Mouse (Mus musculus): ENCODE results near the gene Tlk2. TPM values are rescaled to one million over a fixed set of nuclear protein-coding genes. Genes with fewer than 3 reads are reported as not detected.

The Tlk2 gene
- polyA plus RNA-seq, 1 experiment from 2014 or later: 10.5 TPM

GRCm38 (mm10) chr11:105164516-105165510, 13.8 kb upstream of the Tlk2 start:
- H3K9ac ChIP-seq: no peak overlapping the region
- H3K27me3 ChIP-seq: peaks cover 21% of the 10 kb centered on the region
- no peaks in the 10 kb centered on the region for H3K4me1 ChIP-seq (replicated peaks)
- no peak overlapping the region for H3K27ac ChIP-seq
- ATAC-seq (replicated peaks; ENCODE audit: insufficient number of reproducible peaks, insufficient read depth, low FRiP score, low read depth): no peak
- H3K4me3 ChIP-seq: no peak overlapping the region
- no peak overlapping the region for H3K4me2 ChIP-seq
- 73% methylated on average over 69 of the region's 69 CpGs for WGBS
- peaks cover 11% of the 10 kb centered on the region; the same call in 1 of the 2 replicates for H3K9me3 ChIP-seq (replicated peaks)
- H3K36me3 ChIP-seq: no peaks in the 10 kb centered on the region

- Histone ChIP-seq H3K4me3 (no peak overlapping the region), H3K27me3 (peaks cover 21% of the 10 kb centered on the region), H3K36me3 (no peaks in the 10 kb centered on the region), H3K9ac (no peak overlapping the region), H3K4me2 (no peak overlapping the region), H3K4me1 (replicated peaks) (no peaks in the 10 kb centered on the region), H3K9me3 (replicated peaks) (peaks cover 11% of the 10 kb centered on the region; the same call in 1 of the 2 replicates), H3K27ac (no peak overlapping the region)
- WGBS: 88% methylated on average over 10 of the region's 10 CpGs
- ATAC-seq (replicated peaks; ENCODE audit: insufficient number of reproducible peaks, insufficient read depth, low FRiP score, low read depth): no peak
These were observed 11.8 kb upstream of the Tlk2 start for GRCm38 (mm10) chr11:105166780-105167179.

DNA sequence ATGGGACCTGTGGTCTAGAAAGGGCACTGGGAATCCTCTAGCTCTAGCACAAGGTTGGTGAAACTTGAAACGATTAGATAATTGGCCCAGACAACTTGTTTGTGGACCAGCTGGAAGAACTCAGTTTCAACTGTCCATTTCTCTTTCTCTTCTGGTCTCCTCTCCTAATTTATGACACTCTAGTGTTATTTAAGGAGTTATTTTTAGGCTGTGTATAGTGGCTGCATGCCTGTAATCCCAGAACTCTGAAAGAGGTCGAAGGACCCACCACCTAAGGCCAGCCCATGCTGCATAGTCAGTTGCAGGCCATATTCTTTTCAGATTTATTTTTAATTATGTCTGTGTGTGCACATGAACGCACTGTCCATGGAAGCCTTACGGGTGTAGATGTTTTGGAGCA, 916 bp downstream of the Tlk2 start:
- peaks cover 5% of the 10 kb centered on the region for H3K36me3 ChIP-seq
- no peaks in the 10 kb centered on the region for H3K9me3 ChIP-seq (replicated peaks)
- ATAC-seq (replicated peaks; ENCODE audit: insufficient number of reproducible peaks, insufficient read depth, low FRiP score, low read depth): no peak
- peak overlapping the region; percentile 95 for H3K27ac ChIP-seq
- H3K4me2 ChIP-seq: peak overlapping the region; percentile 80
- peaks cover 25% of the 10 kb centered on the region for H3K4me1 ChIP-seq (replicated peaks)
- no peak overlapping the region for H3K9ac ChIP-seq
- H3K4me3 ChIP-seq: peak overlapping the region; percentile 99
- WGBS: 56% methylated on average over 4 of the region's 4 CpGs
- no peaks in the 10 kb centered on the region for H3K27me3 ChIP-seq

DNA sequence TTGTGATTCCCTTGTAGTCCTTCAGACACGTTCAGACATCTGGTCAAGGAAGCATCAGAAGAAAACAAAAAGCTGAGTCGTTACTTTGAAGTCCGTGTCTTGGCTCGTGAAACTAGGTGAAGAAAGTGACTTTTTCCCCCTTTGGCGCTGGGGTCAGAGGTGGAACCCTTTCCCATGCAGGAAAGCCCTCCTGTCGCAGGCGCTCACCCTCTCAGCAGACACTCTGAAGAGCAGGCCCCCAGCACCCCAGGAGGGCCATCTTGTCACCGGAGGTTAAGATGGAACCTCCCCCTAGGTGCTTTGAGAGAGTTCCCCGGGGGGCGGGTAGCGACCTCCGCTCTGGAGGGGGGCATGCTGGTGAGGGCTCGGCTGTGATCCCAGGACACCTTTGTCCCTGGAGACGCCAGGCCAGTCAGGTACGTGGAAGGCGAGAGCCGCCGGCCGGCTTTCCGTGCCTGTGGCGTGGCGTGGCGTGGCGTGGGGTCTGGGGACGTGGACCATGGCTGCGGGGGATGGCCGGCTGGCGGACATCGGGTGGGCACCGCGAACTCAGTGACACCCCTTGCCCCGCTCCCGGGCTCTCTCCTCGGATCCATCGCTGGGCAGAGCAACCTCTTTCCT, 2.0 kb downstream of the Tlk2 start:
- H3K36me3 ChIP-seq: peaks cover 13% of the 10 kb centered on the region
- peak overlapping the region; percentile 80 for H3K4me2 ChIP-seq
- peak; percentile 5; the same call in 1 of the 2 replicates for ATAC-seq (replicated peaks; ENCODE audit: insufficient number of reproducible peaks, insufficient read depth, low FRiP score, low read depth)
- peak overlapping the region; percentile 95 for H3K27ac ChIP-seq
- WGBS: under 1% methylated on average over 35 of the region's 35 CpGs
- H3K4me3 ChIP-seq: peak overlapping the region; percentile 99
- peaks cover 25% of the 10 kb centered on the region for H3K4me1 ChIP-seq (replicated peaks)
- H3K9ac ChIP-seq: peak overlapping the region; percentile 88
- H3K27me3 ChIP-seq: no peaks in the 10 kb centered on the region
- no peaks in the 10 kb centered on the region for H3K9me3 ChIP-seq (replicated peaks)

- H3K9ac ChIP-seq: peak overlapping the region; percentile 98
- peak overlapping the region; percentile 99 for H3K4me3 ChIP-seq
- ATAC-seq (replicated peaks; ENCODE audit: insufficient number of reproducible peaks, insufficient read depth, low FRiP score, low read depth): peak; percentile 97
- no peaks in the 10 kb centered on the region for H3K27me3 ChIP-seq
- peaks cover 18% of the 10 kb centered on the region for H3K36me3 ChIP-seq
- H3K4me2 ChIP-seq: peak overlapping the region; percentile 80
- H3K9me3 ChIP-seq (replicated peaks): no peaks in the 10 kb centered on the region
- WGBS: under 1% methylated on average over 46 of the region's 60 CpGs
- H3K4me1 ChIP-seq (replicated peaks): peaks cover 25% of the 10 kb centered on the region
- H3K27ac ChIP-seq: peak overlapping the region; percentile 95
These were observed 2.6 kb downstream of the Tlk2 start for GRCm38 (mm10) chr11:105181126-105181637.

DNA sequence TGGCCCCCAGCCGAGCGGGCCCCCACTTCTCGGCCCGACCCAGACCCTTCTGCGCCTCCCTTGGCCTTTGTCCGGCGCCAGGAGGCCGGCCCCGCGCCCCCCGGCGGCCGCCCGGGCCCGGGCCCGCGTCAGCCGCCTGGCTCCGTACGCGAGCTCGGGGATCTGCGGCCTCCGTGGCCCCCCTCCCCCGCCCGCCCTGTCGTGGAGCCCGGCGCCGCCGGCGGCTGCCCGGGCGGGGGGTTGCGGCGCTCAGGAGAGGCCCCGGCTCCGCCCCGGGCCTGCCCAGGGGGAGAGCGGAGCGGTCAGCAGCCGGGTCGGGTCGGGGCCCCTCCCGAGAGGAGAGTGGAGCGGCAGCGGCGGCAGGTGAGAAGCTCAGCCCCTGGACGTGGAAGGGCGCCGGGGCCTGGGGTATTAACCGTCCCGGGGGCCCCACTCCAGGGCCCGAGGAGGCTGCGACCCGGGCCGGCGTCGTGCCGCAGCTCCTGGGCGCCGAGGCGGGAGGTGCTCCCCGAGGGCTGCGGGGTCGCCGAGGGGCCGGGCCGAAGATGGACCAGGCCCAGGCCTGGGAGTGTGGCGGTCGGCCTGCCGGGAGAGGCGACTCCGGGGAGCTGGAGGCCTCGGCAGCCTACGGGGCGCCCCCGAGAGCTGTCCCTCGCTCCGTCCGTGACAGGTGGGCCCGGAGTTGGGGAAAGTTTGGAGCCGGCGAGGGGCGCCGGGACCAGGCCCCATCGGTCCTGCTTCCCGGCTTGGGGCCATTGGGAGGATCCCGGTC, 3.3 kb downstream of the Tlk2 start:
- Histone ChIP-seq H3K27me3 (no peaks in the 10 kb centered on the region), H3K9ac (peak overlapping the region; percentile 98), H3K36me3 (peaks cover 18% of the 10 kb centered on the region), H3K4me3 (peak overlapping the region; percentile 99), H3K4me2 (peak overlapping the region; percentile 72), H3K4me1 (replicated peaks) (peaks cover 25% of the 10 kb centered on the region), H3K9me3 (replicated peaks) (no peaks in the 10 kb centered on the region), H3K27ac (peak overlapping the region; percentile 95)
- under 1% methylated on average over 76 of the region's 89 CpGs for WGBS
- peak; percentile 54 for ATAC-seq (replicated peaks; ENCODE audit: insufficient number of reproducible peaks, insufficient read depth, low FRiP score, low read depth)

DNA sequence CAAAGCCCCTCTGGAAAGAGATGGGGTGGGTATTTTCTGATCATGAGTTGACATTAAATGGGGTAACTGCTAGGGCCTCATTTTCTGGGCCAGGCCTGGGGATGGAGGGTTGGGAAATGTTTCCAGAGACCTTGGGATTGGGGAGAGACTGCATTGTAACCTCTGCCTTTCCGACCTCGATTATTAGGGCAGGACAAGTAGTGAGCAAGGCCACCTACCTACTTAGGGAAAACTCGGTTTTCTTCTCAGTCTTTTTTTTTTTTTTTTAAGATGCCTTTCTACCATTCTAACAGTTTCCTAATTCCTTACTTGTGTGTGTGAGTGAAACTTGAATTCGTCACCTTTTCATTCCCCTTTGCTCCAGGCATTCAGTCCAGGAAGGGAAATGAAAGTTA, 3.9 kb downstream of the Tlk2 start:
- Histone ChIP-seq H3K27me3 (no peaks in the 10 kb centered on the region), H3K9ac (peak overlapping the region; percentile 98), H3K9me3 (replicated peaks) (no peaks in the 10 kb centered on the region), H3K4me3 (peak overlapping the region; percentile 99), H3K36me3 (peaks cover 18% of the 10 kb centered on the region), H3K4me1 (replicated peaks) (peaks cover 25% of the 10 kb centered on the region), H3K4me2 (peak overlapping the region; percentile 72), H3K27ac (peak overlapping the region; percentile 95)
- WGBS: 5% methylated on average over 4 of the region's 4 CpGs
- no peak for ATAC-seq (replicated peaks; ENCODE audit: insufficient number of reproducible peaks, insufficient read depth, low FRiP score, low read depth)

- ATAC-seq (replicated peaks; ENCODE audit: insufficient number of reproducible peaks, insufficient read depth, low FRiP score, low read depth): no peak
- Histone ChIP-seq H3K4me3 (no peak overlapping the region), H3K27me3 (no peaks in the 10 kb centered on the region), H3K4me1 (replicated peaks) (peaks cover 14% of the 10 kb centered on the region), H3K27ac (no peak overlapping the region), H3K9ac (no peak overlapping the region), H3K36me3 (peaks cover 18% of the 10 kb centered on the region), H3K4me2 (no peak overlapping the region), H3K9me3 (replicated peaks) (no peaks in the 10 kb centered on the region)
- 94% methylated on average over 3 of the region's 3 CpGs for whole genome bisulfite sequencing
These were observed 6.1 kb downstream of the Tlk2 start for GRCm38 (mm10) chr11:105184678-105185077.

GRCm38 (mm10) chr11:105192186-105192585, 13.6 kb downstream of the Tlk2 start:
- Histone ChIP-seq H3K27ac (no peak overlapping the region), H3K4me2 (no peak overlapping the region), H3K36me3 (peaks cover 12% of the 10 kb centered on the region; the same call in 1 of the 2 replicates), H3K27me3 (no peaks in the 10 kb centered on the region), H3K4me1 (replicated peaks) (peaks cover 3% of the 10 kb centered on the region), H3K4me3 (no peak overlapping the region), H3K9me3 (replicated peaks) (no peaks in the 10 kb centered on the region), H3K9ac (no peak overlapping the region)
- no peak for ATAC-seq (replicated peaks; ENCODE audit: insufficient number of reproducible peaks, insufficient read depth, low FRiP score, low read depth)
- 83% methylated on average over 3 of the region's 3 CpGs for WGBS

GRCm38 (mm10) chr11:105196893-105197662, 18.5 kb downstream of the Tlk2 start:
- Histone ChIP-seq H3K4me2 (no peak overlapping the region), H3K9ac (no peak overlapping the region), H3K4me3 (no peak overlapping the region), H3K27me3 (no peaks in the 10 kb centered on the region), H3K9me3 (replicated peaks) (no peaks in the 10 kb centered on the region), H3K27ac (no peak overlapping the region), H3K4me1 (replicated peaks) (peaks cover 4% of the 10 kb centered on the region; the same call in 1 of the 2 replicates), H3K36me3 (peaks cover 10% of the 10 kb centered on the region; the same call in 1 of the 2 replicates)
- ATAC-seq (replicated peaks; ENCODE audit: insufficient number of reproducible peaks, insufficient read depth, low FRiP score, low read depth): no peak
- 76% methylated on average over 4 of the region's 4 CpGs for WGBS
